Mouse (Mus musculus) kidney, adult 2 months (tissue): ENCODE measurements around the gene Hnrnpll. TPM values are rescaled to one million over a fixed set of nuclear protein-coding genes. Genes with fewer than 3 reads are reported as not detected.

ENCODE experiments used
- DNase-seq: peaks from one replicate; pipeline ENCODE4 v3.0.0; 2021
- H3K27ac ChIP-seq: fragments of 200-500 bp; 2 replicates; pipeline ENCODE4 v1.5.1; 2012; ENCODE audit warnings: low read depth, low read length, control low read depth, inconsistent platforms; ENCODE audit not compliant: insufficient read depth
- H3K27me3 ChIP-seq: fragments of 200-500 bp; replicated peaks from 2 replicates; pipeline ENCODE4 v1.6.1; 2012; ENCODE audit warnings: mild to moderate bottlenecking, moderate library complexity, low read length, inconsistent platforms; ENCODE audit not compliant: control insufficient read depth, insufficient read depth
- H3K36me3 ChIP-seq: fragments of 200-500 bp; 2 replicates; pipeline ENCODE4 v1.6.1; 2012; ENCODE audit warnings: mild to moderate bottlenecking, moderate library complexity, low read length, inconsistent platforms; ENCODE audit not compliant: control insufficient read depth, insufficient read depth
- H3K4me1 ChIP-seq: fragments of 200-500 bp; 2 replicates; pipeline ENCODE4 v1.6.1; 2011; ENCODE audit warnings: low read length; ENCODE audit not compliant: control insufficient read depth, insufficient read depth
- H3K4me3 ChIP-seq: fragments of 200-500 bp; 2 replicates; pipeline ENCODE4 v1.5.1; 2011; ENCODE audit warnings: mild to moderate bottlenecking, low read depth, low read length, control low read depth; ENCODE audit not compliant: insufficient read depth
- CTCF ChIP-seq: fragments of 200-500 bp; conservative IDR thresholded peaks from 2 replicates; pipeline ENCODE4 v1.5.1; 2011; ENCODE audit warnings: low read depth, mild to moderate bottlenecking, control low read depth, low read length, moderate library complexity, mixed read lengths; ENCODE audit not compliant: insufficient read depth, insufficient read length
- POLR2A ChIP-seq: fragments of 200-500 bp; IDR thresholded peaks from one replicate; pipeline ENCODE4 v1.6.1; 2011; ENCODE audit warnings: low read depth, low read length, control low read depth
- WGBS: fragments of 180-500 bp; shearing (Covaris S2); methylation state at CpG from one replicate; pipeline ENCODE4 v1.1.7; 2018; 5-methylcytosine and 5-hydroxymethylcytosine counted together
- polyA plus RNA-seq: library from polyadenylated mRNA; depleted of rRNA; stranded (reverse); fragments of >200 nt; gene quantifications from 2 replicates; pipeline ENCODE4 v1.2.3, GENCODE M21; 2012

Gene Hnrnpll
- polyA plus RNA-seq, 1 experiment: 13.1 TPM

GRCm38 (mm10) chr17:80095254-80095899, 33.2 kb upstream of the Hnrnpll start:
- no peaks in the 10 kb centered on the region for H3K27me3 ChIP-seq
- H3K4me3 ChIP-seq: peak overlapping the region; percentile 31
- peaks cover 7% of the 10 kb centered on the region for H3K4me1 ChIP-seq
- no peak for DNase-seq
- TF ChIP-seq POLR2A (no peak), CTCF (no peak)
- no peaks in the 10 kb centered on the region for H3K36me3 ChIP-seq
- H3K27ac ChIP-seq: peak overlapping the region; percentile 90
- 68% methylated on average over 9 of the region's 9 CpGs for WGBS

DNA sequence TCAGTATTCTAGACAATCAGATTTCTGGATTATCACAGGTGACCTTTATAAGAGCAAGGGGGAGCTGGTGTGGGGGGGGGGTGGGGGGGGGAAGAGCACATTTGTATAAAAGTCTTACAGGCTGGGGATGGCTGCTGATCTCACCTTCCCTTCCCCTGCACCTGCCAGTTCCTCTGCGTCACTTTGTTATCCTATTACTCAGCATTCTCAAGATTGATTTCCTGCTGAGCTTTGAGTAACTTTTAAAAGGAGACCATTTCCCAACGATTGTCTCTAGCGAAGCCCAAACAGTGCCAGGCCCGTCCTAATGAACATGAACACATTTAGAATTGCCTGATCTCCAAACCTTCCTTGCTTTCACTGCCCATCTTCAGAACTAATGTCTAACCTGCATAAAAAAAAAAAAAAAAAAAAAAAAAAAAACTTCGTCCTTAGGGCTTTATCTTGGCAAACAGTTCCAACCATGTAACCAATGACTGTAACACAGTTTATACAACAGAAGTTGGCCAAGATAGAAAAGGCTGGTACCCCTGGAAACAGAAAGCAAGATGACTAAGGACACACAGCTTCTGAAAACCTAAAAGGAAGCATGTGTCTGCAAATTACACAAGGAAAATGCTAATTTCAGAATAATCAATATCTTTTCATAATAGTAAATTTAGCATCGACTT, 29.9 kb upstream of the Hnrnpll start:
- Histone ChIP-seq H3K4me3 (no peak overlapping the region), H3K27ac (no peak overlapping the region), H3K36me3 (no peaks in the 10 kb centered on the region), H3K27me3 (no peaks in the 10 kb centered on the region), H3K4me1 (peaks cover 7% of the 10 kb centered on the region)
- TF ChIP-seq CTCF (no peak), POLR2A (no peak)
- WGBS: 51% methylated on average over 6 of the region's 6 CpGs
- no peak for DNase-seq

DNA sequence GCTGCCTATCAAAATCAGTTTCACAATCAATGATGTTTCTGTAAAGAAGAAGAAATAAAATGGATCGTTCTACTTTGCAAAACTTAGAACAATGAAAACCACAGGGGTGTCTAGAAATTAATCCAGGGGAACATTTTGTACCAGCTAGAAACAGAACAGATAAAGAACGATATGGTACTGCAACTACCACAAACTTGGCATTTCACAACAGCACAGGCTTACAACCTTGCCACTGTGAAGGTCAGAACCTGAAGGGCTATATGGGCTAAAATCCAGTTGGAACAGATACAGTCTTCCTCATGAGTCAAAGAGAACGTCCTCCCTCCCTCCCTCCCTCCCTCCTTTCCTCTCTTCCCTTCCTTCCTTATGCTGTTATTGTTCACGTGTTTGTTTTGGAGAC, 28.4 kb upstream of the Hnrnpll start:
- TF ChIP-seq CTCF: no peak
- no peak for TF ChIP-seq POLR2A
- peaks cover 3% of the 10 kb centered on the region for H3K4me1 ChIP-seq
- H3K4me3 ChIP-seq: no peak overlapping the region
- H3K27ac ChIP-seq: no peak overlapping the region
- 47% methylated on average over 4 of the region's 4 CpGs for WGBS
- no peak for DNase-seq
- no peaks in the 10 kb centered on the region for H3K27me3 ChIP-seq
- H3K36me3 ChIP-seq: no peaks in the 10 kb centered on the region

DNA sequence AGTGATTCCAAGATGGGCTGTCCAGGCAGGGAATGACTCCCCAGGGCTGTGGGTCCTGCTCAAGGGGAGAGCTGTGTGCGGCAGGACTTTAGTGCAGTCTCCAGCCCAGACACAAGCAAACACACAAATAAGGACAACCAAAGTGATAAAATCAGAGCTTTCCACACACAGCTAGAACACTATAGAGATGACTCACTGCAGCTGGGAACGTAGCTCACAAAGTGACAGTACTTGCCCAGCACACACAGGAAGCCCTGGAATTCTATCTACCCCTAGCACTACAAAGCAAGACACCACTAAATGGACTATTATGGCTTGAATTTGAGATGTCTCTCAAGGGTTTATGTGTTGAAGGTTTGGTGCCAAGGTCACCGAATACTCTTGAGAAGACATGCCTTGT, 26.0 kb upstream of the Hnrnpll start:
- no peak for DNase-seq
- Histone ChIP-seq H3K36me3 (no peaks in the 10 kb centered on the region), H3K4me1 (no peaks in the 10 kb centered on the region), H3K4me3 (no peak overlapping the region), H3K27me3 (no peaks in the 10 kb centered on the region), H3K27ac (no peak overlapping the region)
- 87% methylated on average over 3 of the region's 3 CpGs for WGBS
- no peak for TF ChIP-seq CTCF
- TF ChIP-seq POLR2A: no peak

- no peak for DNase-seq
- Histone ChIP-seq H3K27ac (no peak overlapping the region), H3K4me1 (no peaks in the 10 kb centered on the region), H3K36me3 (no peaks in the 10 kb centered on the region), H3K4me3 (no peak overlapping the region), H3K27me3 (no peaks in the 10 kb centered on the region)
- TF ChIP-seq CTCF (no peak), POLR2A (no peak)
- WGBS: 88% methylated on average over 11 of the region's 11 CpGs
Measured at GRCm38 (mm10) chr17:80086591-80086990, 24.5 kb upstream of the Hnrnpll start.

DNA sequence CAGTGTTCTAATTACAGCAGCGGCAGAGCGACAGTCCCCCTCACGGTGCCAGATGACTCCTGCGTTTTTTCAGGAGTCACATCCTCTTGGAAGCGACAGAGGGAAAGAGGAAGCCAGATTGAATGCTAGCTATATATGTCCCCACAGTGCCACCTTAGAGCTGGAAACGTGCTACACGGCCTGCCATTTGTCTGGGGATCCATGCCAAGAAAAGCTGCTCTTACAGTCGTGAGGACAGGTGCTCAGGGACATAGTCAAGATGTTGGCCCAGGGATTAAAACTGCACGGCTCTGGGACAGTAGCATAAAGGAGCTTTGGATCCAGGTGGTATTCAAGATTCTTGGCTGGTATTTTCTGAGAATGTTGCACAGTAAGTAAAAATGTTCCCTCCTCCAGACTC, 22.3 kb upstream of the Hnrnpll start:
- Histone ChIP-seq H3K4me1 (no peaks in the 10 kb centered on the region), H3K36me3 (no peaks in the 10 kb centered on the region), H3K4me3 (no peak overlapping the region), H3K27me3 (no peaks in the 10 kb centered on the region), H3K27ac (no peak overlapping the region)
- WGBS: 64% methylated on average over 9 of the region's 9 CpGs
- DNase-seq: no peak
- no peak for TF ChIP-seq CTCF
- no peak for TF ChIP-seq POLR2A

DNA sequence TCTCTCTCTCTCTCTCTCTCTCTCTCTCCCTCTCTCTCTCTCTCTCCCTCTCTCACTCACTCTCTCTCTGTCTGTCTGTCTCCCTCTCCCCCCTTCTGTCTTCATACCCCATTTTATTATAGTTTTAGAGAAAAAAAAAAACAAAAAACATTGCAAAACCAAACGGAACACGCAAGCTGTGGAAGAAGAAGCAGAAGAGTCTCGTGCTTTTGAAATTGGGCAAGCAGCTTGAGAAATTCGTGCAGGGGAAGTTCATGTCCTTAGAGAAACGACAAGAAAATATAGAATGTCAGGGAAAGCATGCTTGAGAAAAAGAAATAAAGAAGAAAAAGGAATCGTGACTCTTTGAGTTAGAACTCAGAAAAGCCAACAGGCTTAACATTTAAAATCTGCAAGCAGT, 21.1 kb upstream of the Hnrnpll start:
- 76% methylated on average over 6 of the region's 6 CpGs for WGBS
- TF ChIP-seq CTCF (no peak), POLR2A (no peak)
- no peaks in the 10 kb centered on the region for H3K36me3 ChIP-seq
- H3K4me3 ChIP-seq: no peak overlapping the region
- no peak for DNase-seq
- H3K27me3 ChIP-seq: no peaks in the 10 kb centered on the region
- no peaks in the 10 kb centered on the region for H3K4me1 ChIP-seq
- H3K27ac ChIP-seq: no peak overlapping the region
